Mouse (Mus musculus): ENCODE measurements around the gene Gramd4.

Gene Gramd4

GRCm38 (mm10) chr15:86074171-86074937, 16.9 kb downstream of the Gramd4 start:
- DNase-seq, result no peak

GRCm38 (mm10) chr15:86075305-86076047, 18.0 kb downstream of the Gramd4 start:
- no peak for DNase-seq

GRCm38 (mm10) chr15:86076048-86076315, 18.5 kb downstream of the Gramd4 start:
- DNase-seq, result no peak

GRCm38 (mm10) chr15:86076378-86076777, 18.9 kb downstream of the Gramd4 start:
- DNase-seq, result no peak

GRCm38 (mm10) chr15:86077934-86078333, 20.4 kb downstream of the Gramd4 start:
- DNase-seq, result no peak

GRCm38 (mm10) chr15:86078481-86079216, 21.2 kb downstream of the Gramd4 start:
- DNase-seq, result peak; percentile 73 to 80

- DNase-seq, result peak; percentile 53 to 68
Measured at GRCm38 (mm10) chr15:86079467-86079866, 22.0 kb downstream of the Gramd4 start.

- peak; percentile 52 to 65 for DNase-seq
Measured at GRCm38 (mm10) chr15:86079876-86080275, 22.4 kb downstream of the Gramd4 start.

- DNase-seq, result no peak
Measured at GRCm38 (mm10) chr15:86080408-86080807, 22.9 kb downstream of the Gramd4 start.

GRCm38 (mm10) chr15:86081654-86082053, 24.2 kb downstream of the Gramd4 start:
- DNase-seq, result no peak

GRCm38 (mm10) chr15:86082551-86082961, 25.1 kb downstream of the Gramd4 start:
- no peak for DNase-seq

GRCm38 (mm10) chr15:86083261-86083741, 25.8 kb downstream of the Gramd4 start:
- DNase-seq, result peak in 1 of 2 experiments; percentile 41

GRCm38 (mm10) chr15:86085301-86086225, 28.1 kb downstream of the Gramd4 start:
- peak; percentile 89 to 92 for DNase-seq

- peak in 1 of 2 experiments; percentile 53 for DNase-seq
Measured at GRCm38 (mm10) chr15:86086291-86086706, 28.8 kb downstream of the Gramd4 start.

- no peak for DNase-seq
Measured at GRCm38 (mm10) chr15:86087591-86088149, 30.2 kb downstream of the Gramd4 start.

GRCm38 (mm10) chr15:86088266-86088790, 30.8 kb downstream of the Gramd4 start:
- DNase-seq, result no peak

GRCm38 (mm10) chr15:86089091-86089744, 31.7 kb downstream of the Gramd4 start:
- DNase-seq, result no peak

GRCm38 (mm10) chr15:86089991-86090529, 32.6 kb downstream of the Gramd4 start:
- DNase-seq, result peak; percentile 87 to 92

GRCm38 (mm10) chr15:86090578-86090977, 33.1 kb downstream of the Gramd4 start:
- no peak for DNase-seq

GRCm38 (mm10) chr15:86091201-86091997, 33.9 kb downstream of the Gramd4 start:
- peak in 1 of 2 experiments; percentile 28 for DNase-seq
